Mouse (Mus musculus) lung, embryonic 14.5 days (tissue): ENCODE data around the gene Osbpl11. TPM values are rescaled to one million over a fixed set of nuclear protein-coding genes. Genes with fewer than 3 reads are reported as not detected.

Experiments
- ATAC-seq: fragments of 200-750 bp; cut with Nextera tagmentation; 2 replicates; pipeline ENCODE4 v1.8.0; 2017; ENCODE audit warnings: mild to moderate bottlenecking, moderate TSS enrichment, moderate library complexity; ENCODE audit not compliant: insufficient read depth
- DNase-seq: peaks from one replicate; pipeline ENCODE4 v3.0.0-alpha.2; 2015
- H3K27ac ChIP-seq: fragments of 300-500 bp; sonication (generic); 2 replicates; pipeline ENCODE4 v1.5.1; 2014; ENCODE audit warnings: low read depth, mild to moderate bottlenecking, moderate library complexity
- H3K27me3 ChIP-seq: fragments of 300-500 bp; sonication (generic); 2 replicates; pipeline ENCODE4 v1.6.1; 2014; ENCODE audit warnings: low read length, control low read depth; ENCODE audit not compliant: insufficient read depth
- H3K36me3 ChIP-seq: fragments of 300-500 bp; sonication (generic); 2 replicates; pipeline ENCODE4 v1.6.1; 2014; ENCODE audit warnings: control low read depth; ENCODE audit not compliant: insufficient read depth
- H3K4me1 ChIP-seq: fragments of 300-500 bp; sonication (generic); 2 replicates; pipeline ENCODE4 v1.6.1; 2014; ENCODE audit warnings: antibody characterized with exemption, control low read depth; ENCODE audit not compliant: insufficient read depth
- H3K4me2 ChIP-seq: fragments of 300-500 bp; sonication (generic); 2 replicates; pipeline ENCODE4 v1.6.1; 2014; ENCODE audit warnings: mild to moderate bottlenecking
- H3K4me3 ChIP-seq: fragments of 300-500 bp; sonication (generic); 2 replicates; pipeline ENCODE4 v1.5.1; 2014; ENCODE audit warnings: low read depth, low read length
- H3K9ac ChIP-seq: fragments of 300-500 bp; sonication (generic); 2 replicates; pipeline ENCODE4 v1.6.1; 2014
- H3K9me3 ChIP-seq: fragments of 300-500 bp; sonication (generic); 2 replicates; pipeline ENCODE4 v1.6.1; 2016; ENCODE audit warnings: low read depth, low read length, control low read depth
- CTCF ChIP-seq: IDR thresholded peaks from 2 replicates; pipeline ENCODE4 v1.5.1; 2016; ENCODE audit warnings: antibody characterized with exemption, low read depth
- WGBS: fragments of 180-500 bp; shearing (Covaris S2); extraction: QIAGEN DNeasy Blood & Tissue Kit; methylation state at CpG from one replicate; pipeline ENCODE4 v1.1.7; 2014; 5-methylcytosine and 5-hydroxymethylcytosine counted together
- polyA plus RNA-seq: library from polyadenylated mRNA; unstranded; fragments of >200 nt; fragmentation: Nextera tagmentation; extraction: Ambion mirVana; gene quantifications from 2 replicates; pipeline ENCODE4 v1.2.1, GENCODE M21; 2014

Gene Osbpl11
- polyA plus RNA-seq, 1 experiment from 2014 or later: 25.2 TPM

- no peak for ATAC-seq
- no peaks in the 10 kb centered on the region for H3K27me3 ChIP-seq
- no peak overlapping the region for H3K4me2 ChIP-seq
- H3K9ac ChIP-seq: no peak overlapping the region
- 89% methylated on average over 9 of the region's 9 CpGs for WGBS
- no peaks in the 10 kb centered on the region for H3K4me1 ChIP-seq
- no peak overlapping the region for H3K27ac ChIP-seq
- TF ChIP-seq CTCF: no peak
- H3K36me3 ChIP-seq: peaks cover 75% of the 10 kb centered on the region
- H3K9me3 ChIP-seq: no peaks in the 10 kb centered on the region
- DNase-seq: no peak
- no peak overlapping the region for H3K4me3 ChIP-seq
Observed at GRCm38 (mm10) chr16:33267616-33268253, 82.9 kb downstream of the Osbpl11 start.

GRCm38 (mm10) chr16:33271824-33272223 is 87.0 kb downstream of the Osbpl11 start:
- no peaks in the 10 kb centered on the region for H3K4me1 ChIP-seq
- DNase-seq: no peak
- no peak for ATAC-seq
- no peak overlapping the region for H3K9ac ChIP-seq
- no peak overlapping the region for H3K27ac ChIP-seq
- H3K27me3 ChIP-seq: no peaks in the 10 kb centered on the region
- no peak overlapping the region for H3K4me3 ChIP-seq
- WGBS: 86% methylated on average over 4 of the region's 4 CpGs
- no peaks in the 10 kb centered on the region for H3K9me3 ChIP-seq
- H3K4me2 ChIP-seq: no peak overlapping the region
- TF ChIP-seq CTCF: no peak
- peaks cover 69% of the 10 kb centered on the region for H3K36me3 ChIP-seq

- H3K27ac ChIP-seq: no peak overlapping the region
- 77% methylated on average over 1 of the region's 1 CpGs for WGBS
- no peaks in the 10 kb centered on the region for H3K27me3 ChIP-seq
- no peaks in the 10 kb centered on the region for H3K9me3 ChIP-seq
- H3K4me2 ChIP-seq: no peak overlapping the region
- no peaks in the 10 kb centered on the region for H3K4me1 ChIP-seq
- no peak overlapping the region for H3K9ac ChIP-seq
- ATAC-seq: no peak
- no peak overlapping the region for H3K4me3 ChIP-seq
- no peak for TF ChIP-seq CTCF
- no peak for DNase-seq
- H3K36me3 ChIP-seq: peaks cover 75% of the 10 kb centered on the region
Observed at GRCm38 (mm10) chr16:33283079-33283478, 98.2 kb downstream of the Osbpl11 start.

GRCm38 (mm10) chr16:33288536-33288935 is 103.7 kb downstream of the Osbpl11 start:
- Histone ChIP-seq H3K27me3 (no peaks in the 10 kb centered on the region), H3K36me3 (peaks cover 84% of the 10 kb centered on the region), H3K9ac (no peak overlapping the region), H3K4me3 (no peak overlapping the region), H3K4me2 (no peak overlapping the region), H3K4me1 (no peaks in the 10 kb centered on the region), H3K27ac (no peak overlapping the region), H3K9me3 (no peaks in the 10 kb centered on the region)
- DNase-seq: no peak
- WGBS: 88% methylated on average over 9 of the region's 9 CpGs
- TF ChIP-seq CTCF: no peak
- no peak for ATAC-seq

- WGBS: 73% methylated on average over 7 of the region's 7 CpGs
- no peak for ATAC-seq
Observed at GRCm38 (mm10) chr16:33289981-33290380, 105.1 kb downstream of the Osbpl11 start.

GRCm38 (mm10) chr16:33292241-33292640 is 107.4 kb downstream of the Osbpl11 start:
- Histone ChIP-seq H3K4me2 (no peak overlapping the region), H3K27me3 (no peaks in the 10 kb centered on the region), H3K9ac (no peak overlapping the region), H3K4me3 (no peak overlapping the region), H3K9me3 (no peaks in the 10 kb centered on the region), H3K4me1 (no peaks in the 10 kb centered on the region), H3K27ac (no peak overlapping the region), H3K36me3 (peaks cover 97% of the 10 kb centered on the region)
- 95% methylated on average over 7 of the region's 7 CpGs for WGBS
- DNase-seq (no peak), ATAC-seq (no peak)
- no peak for TF ChIP-seq CTCF

More at GRCm38 (mm10) chr16:33289981-33290380, 105.1 kb downstream of the Osbpl11 start:
- no peak overlapping the region for H3K4me3 ChIP-seq
- no peak overlapping the region for H3K4me2 ChIP-seq
- no peaks in the 10 kb centered on the region for H3K4me1 ChIP-seq
- no peaks in the 10 kb centered on the region for H3K9me3 ChIP-seq
- no peak overlapping the region for H3K9ac ChIP-seq
- H3K36me3 ChIP-seq: peaks cover 94% of the 10 kb centered on the region
- no peak for TF ChIP-seq CTCF
- H3K27me3 ChIP-seq: no peaks in the 10 kb centered on the region
- no peak for DNase-seq
- H3K27ac ChIP-seq: no peak overlapping the region

Other genes starting within 250 kb of the Osbpl11 start
- 2.6 TPM in 2 replicates for gene Iqcg, start 128.9 kb upstream of the Osbpl11 start, polyA plus RNA-seq
- 1,015 and 1,080 TPM in 2 replicates for gene Rpl35a, start 128.6 kb upstream of the Osbpl11 start, polyA plus RNA-seq
- gene Lmln, start 122.5 kb upstream of the Osbpl11 start, polyA plus RNA-seq: 3.5 and 3.8 TPM in 2 replicates
- gene Snx4, start 66.4 kb downstream of the Osbpl11 start, polyA plus RNA-seq: 110 and 113 TPM in 2 replicates
- 50.3 and 55.5 TPM in 2 replicates for gene Zfp148, start 195.8 kb downstream of the Osbpl11 start, polyA plus RNA-seq